Mouse (Mus musculus) retina, embryonic 14.5 days (tissue): ENCODE measurements at regions not wholly inside any gene's neighbourhood (a gene's known extent, or its start where the extent isn't known, plus 50 kb on each side); places are given as distances from the start of the nearest gene placed in this dataset.
A peak's percentile ranks its signal among the peaks of the same experiment; 100 is the strongest.

Experiments
- DNase-seq: peaks from one replicate; pipeline ENCODE4 v3.0.0-alpha.2; 2015; ENCODE audit warnings: low spot score

- DNase-seq: peak; percentile 8
Measured at GRCm38 (mm10) chr3:119892533-119893164, 108.4 kb upstream of the Ptbp2 start.

DNA sequence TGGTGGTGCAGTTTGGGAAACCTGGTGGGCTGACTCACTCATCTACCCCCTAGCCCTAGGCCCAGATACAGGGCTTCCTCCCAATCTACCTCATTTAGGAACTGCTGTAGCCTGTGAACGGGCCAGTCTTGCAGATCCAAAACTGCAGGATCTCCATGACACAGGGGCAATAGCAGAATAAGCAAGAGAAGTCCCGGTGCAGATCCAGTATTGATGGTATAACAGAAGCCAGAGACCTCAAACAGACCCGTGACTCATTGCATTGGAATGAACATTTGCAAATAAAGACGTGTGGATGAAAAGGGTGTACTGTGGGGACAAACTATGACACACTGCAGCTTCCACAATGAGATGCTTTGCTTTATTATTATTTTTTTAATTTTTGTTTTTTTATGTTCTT, 106.6 kb upstream of the Ptbp2 start:
- DNase-seq: no peak

DNA sequence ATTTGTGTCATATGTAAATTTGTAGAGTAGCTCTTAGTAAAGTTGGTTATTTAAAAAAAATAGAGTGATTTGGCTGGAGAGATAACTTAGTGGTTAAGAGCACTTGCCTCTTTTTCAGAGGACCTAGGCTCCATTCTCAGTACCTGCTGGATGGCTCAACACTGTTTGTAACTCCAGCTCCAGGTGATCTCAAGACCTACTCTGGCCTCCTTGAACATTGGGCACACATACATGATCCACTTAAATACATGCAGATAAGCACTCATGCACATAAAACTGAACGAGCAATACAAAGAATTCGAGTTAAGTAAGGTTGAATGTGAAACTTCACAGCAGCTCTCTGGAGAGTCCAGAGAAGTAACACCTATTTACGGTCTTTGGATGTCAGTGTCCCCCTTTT, 104.2 kb upstream of the Ptbp2 start:
- DNase-seq: no peak

GRCm38 (mm10) chr3:119876395-119876794, 92.1 kb upstream of the Ptbp2 start:
- DNase-seq: no peak

GRCm38 (mm10) chr3:119875061-119875460, 90.8 kb upstream of the Ptbp2 start:
- no peak for DNase-seq

DNA sequence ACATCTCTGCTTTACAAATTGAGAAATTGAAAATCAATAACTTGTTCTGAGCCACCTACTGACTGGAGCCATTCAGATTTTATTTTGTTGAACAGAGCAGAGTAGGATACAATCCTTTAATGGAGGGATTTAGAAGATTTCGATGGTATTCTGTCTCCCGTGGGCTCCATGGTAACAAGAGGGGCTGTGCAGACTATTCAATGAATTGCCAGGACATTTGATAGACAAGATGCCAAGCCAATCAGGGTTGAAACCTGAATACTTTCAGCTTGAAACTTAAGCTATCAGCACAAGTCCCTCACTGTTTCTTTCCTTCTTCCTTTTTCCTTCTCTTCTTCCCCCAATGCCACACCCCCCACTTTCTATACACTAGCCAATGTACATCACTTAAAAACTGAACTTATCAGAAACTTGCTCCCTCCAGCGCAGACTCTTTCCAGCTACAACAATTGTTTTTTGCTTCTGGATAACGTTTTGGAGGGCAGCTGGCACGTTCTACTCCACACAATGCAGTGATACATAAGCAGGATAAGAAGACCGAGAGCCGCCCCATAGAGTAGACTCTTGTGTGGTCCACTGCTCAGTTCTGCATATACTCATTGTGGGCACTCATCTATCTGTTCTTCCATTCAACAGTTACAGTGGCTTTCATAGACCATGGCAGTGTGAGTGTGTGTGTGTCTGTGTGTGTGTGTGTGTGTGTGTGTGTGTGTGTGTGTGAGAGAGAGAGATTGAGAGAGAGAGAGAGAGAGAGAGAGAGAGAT, 78.1 kb upstream of the Ptbp2 start:
- peak; percentile 3 for DNase-seq
